Mouse (Mus musculus) liver, postnatal 0 days (tissue): ENCODE data around the gene Myo1g. TPM values are rescaled to one million over a fixed set of nuclear protein-coding genes. Genes with fewer than 3 reads are reported as not detected.
A peak's percentile ranks its signal among the peaks of the same experiment; 100 is the strongest.

Source experiments
- ATAC-seq: fragments of 200-750 bp; cut with Nextera tagmentation; 2 replicates; pipeline ENCODE4 v1.8.0; 2017; ENCODE audit warnings: mild to moderate bottlenecking, moderate library complexity
- DNase-seq: peaks from one replicate; pipeline ENCODE4 v3.0.0-alpha.2; 2016
- H3K27ac ChIP-seq: fragments of 300-500 bp; sonication (generic); 2 replicates; pipeline ENCODE4 v1.5.1; 2014; ENCODE audit warnings: antibody characterized with exemption, moderate library complexity, mild to moderate bottlenecking, low read depth
- H3K27me3 ChIP-seq: fragments of 300-500 bp; sonication (generic); 2 replicates; pipeline ENCODE4 v1.6.1; 2014; ENCODE audit warnings: low read length, control low read depth, mixed read lengths; ENCODE audit not compliant: insufficient read depth
- H3K36me3 ChIP-seq: fragments of 300-500 bp; sonication (generic); replicated peaks from 2 replicates; pipeline ENCODE4 v1.6.1; 2014; ENCODE audit warnings: mild to moderate bottlenecking, control low read depth, low read length, moderate library complexity, mixed read lengths; ENCODE audit not compliant: insufficient read depth
- H3K4me1 ChIP-seq: fragments of 300-500 bp; sonication (generic); 2 replicates; pipeline ENCODE4 v1.6.1; 2014; ENCODE audit warnings: antibody characterized with exemption, mild to moderate bottlenecking, control low read depth; ENCODE audit not compliant: insufficient read depth
- H3K4me2 ChIP-seq: fragments of 300-500 bp; sonication (generic); 2 replicates; pipeline ENCODE4 v1.6.1; 2014; ENCODE audit warnings: low read depth, mild to moderate bottlenecking, low read length, moderate library complexity, mixed read lengths
- H3K4me3 ChIP-seq: fragments of 300-500 bp; sonication (generic); 2 replicates; pipeline ENCODE4 v1.5.1; 2014; ENCODE audit warnings: low read depth, low read length
- H3K9ac ChIP-seq: fragments of 300-500 bp; sonication (generic); replicated peaks from 2 replicates; pipeline ENCODE4 v1.6.1; 2014; ENCODE audit warnings: mild to moderate bottlenecking, moderate library complexity
- H3K9me3 ChIP-seq: fragments of 300-500 bp; sonication (generic); 2 replicates; pipeline ENCODE4 v1.6.1; 2016; ENCODE audit warnings: mild to moderate bottlenecking, control low read depth, low read length, mixed read lengths
- CTCF ChIP-seq: sonication (generic); IDR thresholded peaks from 2 replicates; pipeline ENCODE4 v1.5.1; 2016; ENCODE audit warnings: antibody characterized with exemption, low read depth
- EP300 ChIP-seq: IDR thresholded peaks from 2 replicates; pipeline ENCODE4 v1.6.1; 2016; ENCODE audit warnings: antibody characterized with exemption, low read depth, mild to moderate bottlenecking
- WGBS: fragments of 180-500 bp; shearing (Covaris S2); extraction: QIAGEN DNeasy Blood & Tissue Kit; methylation state at CpG from one replicate; pipeline ENCODE4 v1.1.7; 2014; ENCODE audit not compliant: insufficient replicate concordance; 5-methylcytosine and 5-hydroxymethylcytosine counted together
- microRNA-seq: library from miRNA; unstranded; fragments of <30 nt; microRNA quantifications from one replicate; pipeline ENCODE4, GENCODE M21; 2016
- polyA plus RNA-seq: library from polyadenylated mRNA; unstranded; fragments of >200 nt; fragmentation: Nextera tagmentation; extraction: Ambion mirVana; gene quantifications from 2 replicates; pipeline ENCODE4 v1.2.1, GENCODE M21; 2015

Myo1g gene
- polyA plus RNA-seq, 1 experiment from 2014 or later = 9.4 TPM

DNA sequence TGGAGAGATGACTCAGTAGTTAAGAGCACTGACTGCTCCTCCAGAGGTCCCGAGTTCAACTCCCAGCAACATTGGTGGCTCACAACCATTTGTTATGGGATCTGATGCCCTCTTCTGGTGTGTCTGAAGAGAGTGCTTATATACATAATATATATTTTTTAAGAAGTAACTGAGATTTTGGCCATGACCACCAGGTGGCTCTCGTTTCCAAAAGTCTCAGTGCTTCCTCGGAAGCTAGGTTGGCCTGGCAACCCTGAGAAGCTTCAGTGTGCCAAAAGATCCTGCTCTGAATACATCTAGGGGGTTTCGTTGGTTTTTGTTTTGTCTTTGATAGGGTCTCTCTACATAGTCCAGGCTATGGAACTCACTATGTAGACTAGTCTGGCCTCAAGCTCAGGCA is 55.6 kb downstream of the Myo1g start:
- Histone ChIP-seq H3K9ac (no peak overlapping the region), H3K36me3 (peaks cover 13% of the 10 kb centered on the region), H3K9me3 (no peaks in the 10 kb centered on the region), H3K27me3 (no peaks in the 10 kb centered on the region), H3K27ac (no peak overlapping the region), H3K4me2 (no peak overlapping the region), H3K4me1 (peaks cover 5% of the 10 kb centered on the region; the same call in 1 of the 2 replicates), H3K4me3 (no peak overlapping the region)
- DNase-seq (peak; percentile 74), ATAC-seq (peak; percentile 69)
- 19% methylated on average over 4 of the region's 4 CpGs for WGBS
- TF ChIP-seq CTCF (peak; percentile 80), EP300 (no peak)

DNA sequence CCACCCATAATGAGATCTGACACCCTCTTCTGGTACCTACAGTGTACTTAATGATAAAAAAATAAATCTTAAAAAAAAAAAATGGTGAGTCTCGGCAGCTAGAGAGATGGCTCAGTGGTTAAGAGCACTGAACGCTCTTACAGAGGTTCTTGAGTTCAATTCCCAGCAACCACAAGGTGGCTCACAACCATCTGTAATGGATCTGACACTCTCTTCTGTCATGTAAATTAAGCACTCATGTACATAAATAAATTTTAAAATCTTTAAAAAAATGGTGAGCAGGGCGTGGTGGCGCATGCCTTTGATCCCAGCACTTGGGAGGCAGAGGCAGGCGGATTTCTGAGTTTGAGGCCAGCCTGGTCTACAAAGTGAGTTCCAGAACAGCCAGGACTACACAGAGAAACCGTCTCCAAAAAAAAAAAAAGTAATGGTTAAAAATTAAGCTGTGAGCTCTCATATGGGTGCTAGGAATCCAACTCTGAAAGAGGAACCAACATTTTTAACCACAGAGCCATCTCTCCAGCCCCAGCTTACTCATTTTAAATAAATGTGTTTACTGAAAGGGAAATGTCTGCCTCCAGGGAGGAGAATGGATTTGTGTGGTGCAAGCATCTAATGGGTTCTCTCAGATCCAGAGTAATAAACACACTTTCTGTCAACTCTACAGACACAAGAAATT is 57.5 kb downstream of the Myo1g start:
- TF ChIP-seq CTCF = no peak
- no peak for TF ChIP-seq EP300
- Histone ChIP-seq H3K9me3 (no peaks in the 10 kb centered on the region), H3K27me3 (no peaks in the 10 kb centered on the region), H3K9ac (no peak overlapping the region), H3K4me3 (no peak overlapping the region), H3K36me3 (peaks cover 10% of the 10 kb centered on the region), H3K4me2 (no peak overlapping the region), H3K4me1 (no peaks in the 10 kb centered on the region), H3K27ac (no peak overlapping the region)
- DNase-seq = no peak
- ATAC-seq = no peak
- 68% methylated on average over 6 of the region's 6 CpGs for WGBS

Small RNA genes within 50 kb of the gene (microRNA-seq; reads per million reads assigned to microRNA genes)
- gene Gm22123 = not detected

Other genes starting within 250 kb of the Myo1g start
- gene Tmed4, start 246.1 kb downstream of the Myo1g start, polyA plus RNA-seq = 83.4 and 91.5 TPM in 2 replicates
- gene Ogdh, start 229.3 kb downstream of the Myo1g start, polyA plus RNA-seq = 48.0 and 50.1 TPM in 2 replicates
- gene Zmiz2, start 131.9 kb downstream of the Myo1g start, polyA plus RNA-seq = 3.4 and 3.7 TPM in 2 replicates
- 2,313 and 2,332 TPM in 2 replicates for gene Ppia, start 105.5 kb downstream of the Myo1g start, polyA plus RNA-seq
- gene H2afv, start 76.5 kb downstream of the Myo1g start, polyA plus RNA-seq = 135 and 137 TPM in 2 replicates
- 5.6 and 6.1 TPM in 2 replicates for gene Purb, start 45.0 kb downstream of the Myo1g start, polyA plus RNA-seq
- gene Ccm2, start 25.9 kb upstream of the Myo1g start, polyA plus RNA-seq = 33.9 and 34.9 TPM in 2 replicates
- gene Nacad, start 85.1 kb upstream of the Myo1g start, polyA plus RNA-seq = 1.5 and 1.6 TPM in 2 replicates
- 19.6 and 23.5 TPM in 2 replicates for gene Tbrg4, start 105.1 kb upstream of the Myo1g start, polyA plus RNA-seq
- not detected in 2 replicates for gene Wap, start 117.7 kb upstream of the Myo1g start, polyA plus RNA-seq
- gene Ramp3, start 137.6 kb upstream of the Myo1g start, polyA plus RNA-seq = 0.20 and 0.28 TPM in 2 replicates